Mouse (Mus musculus) forebrain, embryonic 14.5 days (tissue): ENCODE measurements around the gene Usp45. TPM values are rescaled to one million over a fixed set of nuclear protein-coding genes. Genes with fewer than 3 reads are reported as not detected.
"Not testable (repeated sequence)": the region's sequence is repeated elsewhere in the genome, so short reads cannot be mapped to it uniquely, and the experiment has no call there.

ENCODE experiments used
- ATAC-seq: fragments of 200-750 bp; cut with Nextera tagmentation; 2 replicates; pipeline ENCODE4 v1.8.0; 2017; ENCODE audit warnings: mild to moderate bottlenecking, moderate library complexity
- DNase-seq: peaks from one replicate; pipeline ENCODE4 v3.0.0-alpha.2; 2015; ENCODE audit warnings: low spot score
- H3K27ac ChIP-seq: fragments of 300-500 bp; sonication (generic); 2 replicates; pipeline ENCODE4 v1.5.1; 2014; ENCODE audit warnings: low read depth, mild to moderate bottlenecking, control low read depth, low read length, moderate library complexity
- H3K27me3 ChIP-seq: fragments of 300-500 bp; sonication (generic); replicated peaks from 2 replicates; pipeline ENCODE4 v1.6.1; 2014; ENCODE audit warnings: low read length, control low read depth, mixed read lengths; ENCODE audit not compliant: control insufficient read depth, insufficient read depth
- H3K36me3 ChIP-seq: fragments of 300-500 bp; sonication (generic); 2 replicates; pipeline ENCODE4 v1.6.1; 2014; ENCODE audit warnings: low read length, control low read depth; ENCODE audit not compliant: control insufficient read depth, insufficient read depth
- H3K4me1 ChIP-seq: fragments of 300-500 bp; sonication (generic); 2 replicates; pipeline ENCODE4 v1.6.1; 2014; ENCODE audit warnings: antibody characterized with exemption, low read length, control low read depth; ENCODE audit not compliant: control insufficient read depth, insufficient read depth
- H3K4me2 ChIP-seq: fragments of 300-500 bp; sonication (generic); 2 replicates; pipeline ENCODE4 v1.6.1; 2014; ENCODE audit warnings: mild to moderate bottlenecking, control low read depth, low read length
- H3K4me3 ChIP-seq: fragments of 300-500 bp; sonication (generic); 2 replicates; pipeline ENCODE4 v1.5.1; 2014; ENCODE audit warnings: low read depth, low read length, control low read depth
- H3K9ac ChIP-seq: fragments of 300-500 bp; sonication (generic); 2 replicates; pipeline ENCODE4 v1.6.1; 2014; ENCODE audit warnings: mild to moderate bottlenecking, low read length, control low read depth, moderate library complexity
- H3K9me3 ChIP-seq: fragments of 300-500 bp; sonication (generic); replicated peaks from 2 replicates; pipeline ENCODE4 v1.6.1; 2016; ENCODE audit warnings: low read length, control low read depth, mixed read lengths; ENCODE audit not compliant: control insufficient read depth
- WGBS: fragments of 180-500 bp; shearing (Covaris S2); extraction: QIAGEN DNeasy Blood & Tissue Kit; methylation state at CpG from one replicate; pipeline ENCODE4 v1.1.7; 2014; 5-methylcytosine and 5-hydroxymethylcytosine counted together
- polyA plus RNA-seq: library from polyadenylated mRNA; unstranded; fragments of >200 nt; fragmentation: Nextera tagmentation; extraction: Ambion mirVana; gene quantifications from 2 replicates; pipeline ENCODE4 v1.2.1, GENCODE M21; 2014

Usp45 gene
- polyA plus RNA-seq: 8.7 and 10.4 TPM in 2 replicates

- ATAC-seq (peak; percentile 91), DNase-seq (peak; percentile 90)
- Histone ChIP-seq H3K27me3 (no peaks in the 10 kb centered on the region), H3K36me3 (no peaks in the 10 kb centered on the region), H3K4me2 (peak within 1 kb of the TSS; percentile 66), H3K4me1 (peaks cover 3% of the 10 kb centered on the region; the same call in 1 of the 2 replicates), H3K4me3 (peak within 1 kb of the TSS; percentile 60), H3K27ac (no peak within 1 kb of the TSS), H3K9ac (peak within 1 kb of the TSS; percentile 77), H3K9me3 (no peaks in the 10 kb centered on the region)
- 2% methylated on average over 17 of the region's 17 CpGs for WGBS
Observed at GRCm38 (mm10) chr4:21766863-21767304, at the start of gene Usp45, which contains the start of gene Tstd3. Gene Usp45, plus strand, starts transcription at chr4:21767156. Gene Tstd3, minus strand, starts transcription at chr4:21767212.

GRCm38 (mm10) chr4:21722752-21723334 lies 44.1 kb upstream of the Usp45 start:
- peak; percentile 21 for DNase-seq
- WGBS: 35% methylated on average over 7 of the region's 7 CpGs
- Histone ChIP-seq H3K4me3 (no peak overlapping the region), H3K27ac (no peak overlapping the region), H3K9ac (no peak overlapping the region), H3K4me2 (no peak overlapping the region), H3K27me3 (no peaks in the 10 kb centered on the region), H3K4me1 (no peaks in the 10 kb centered on the region), H3K36me3 (no peaks in the 10 kb centered on the region), H3K9me3 (no peaks in the 10 kb centered on the region)
- ATAC-seq: no peak

- Histone ChIP-seq H3K9ac (peak overlapping the region; percentile 93), H3K36me3 (no peaks in the 10 kb centered on the region), H3K4me3 (peak overlapping the region; percentile 88), H3K4me2 (peak overlapping the region; percentile 75), H3K9me3 (no peaks in the 10 kb centered on the region), H3K4me1 (peaks cover 12% of the 10 kb centered on the region), H3K27ac (peak overlapping the region; percentile 80), H3K27me3 (no peaks in the 10 kb centered on the region)
- 2% methylated on average over 22 of the region's 22 CpGs for WGBS
- peak; percentile 56 for ATAC-seq
- peak; percentile 81 for DNase-seq
Observed at GRCm38 (mm10) chr4:21726912-21727614, 39.9 kb upstream of the Usp45 start.

- Histone ChIP-seq H3K4me3 (peak within 1 kb of the TSS; percentile 88), H3K9ac (peak within 1 kb of the TSS; percentile 93), H3K4me2 (peak within 1 kb of the TSS; percentile 75), H3K27ac (peak within 1 kb of the TSS; percentile 80), H3K27me3 (no peaks in the 10 kb centered on the region), H3K4me1 (peaks cover 12% of the 10 kb centered on the region), H3K36me3 (peaks cover under 1% of the 10 kb centered on the region), H3K9me3 (no peaks in the 10 kb centered on the region)
- WGBS: 1% methylated on average over 37 of the region's 37 CpGs
- DNase-seq (peak; percentile 97), ATAC-seq (peak; percentile 98)
Observed at GRCm38 (mm10) chr4:21727615-21728165, 39.3 kb upstream of the Usp45 start, which contains the start of gene Ccnc. Gene Ccnc, plus strand, starts transcription at chr4:21727701.

- Histone ChIP-seq H3K4me3 (no peak overlapping the region), H3K9me3 (no peaks in the 10 kb centered on the region), H3K4me1 (no peaks in the 10 kb centered on the region), H3K27me3 (no peaks in the 10 kb centered on the region), H3K4me2 (no peak overlapping the region), H3K36me3 (peaks cover 39% of the 10 kb centered on the region), H3K27ac (no peak overlapping the region), H3K9ac (no peak overlapping the region)
- WGBS: 94% methylated on average over 4 of the region's 4 CpGs
- no peak for ATAC-seq
- DNase-seq: no peak
Observed at GRCm38 (mm10) chr4:21739169-21739568, 27.8 kb upstream of the Usp45 start.

GRCm38 (mm10) chr4:21744142-21744541 lies 22.8 kb upstream of the Usp45 start:
- not testable (repeated sequence) for H3K4me1 ChIP-seq, H3K27me3 ChIP-seq, H3K9ac ChIP-seq, H3K4me3 ChIP-seq, H3K9me3 ChIP-seq, H3K27ac ChIP-seq, DNase-seq, ATAC-seq, H3K4me2 ChIP-seq
- 94% methylated on average over 8 of the region's 8 CpGs for WGBS
- peaks cover 31% of the 10 kb centered on the region for H3K36me3 ChIP-seq

GRCm38 (mm10) chr4:21745723-21746122 lies 21.2 kb upstream of the Usp45 start:
- DNase-seq (no peak), ATAC-seq (no peak)
- WGBS: 83% methylated on average over 5 of the region's 5 CpGs
- H3K4me1 ChIP-seq: no peaks in the 10 kb centered on the region
- H3K4me3 ChIP-seq: no peak overlapping the region
- no peaks in the 10 kb centered on the region for H3K27me3 ChIP-seq
- H3K36me3 ChIP-seq: peaks cover 31% of the 10 kb centered on the region
- no peak overlapping the region for H3K27ac ChIP-seq
- no peak overlapping the region for H3K9ac ChIP-seq
- no peak overlapping the region for H3K4me2 ChIP-seq
- H3K9me3 ChIP-seq: no peaks in the 10 kb centered on the region

- DNase-seq (no peak), ATAC-seq (no peak)
- H3K36me3 ChIP-seq: peaks cover 17% of the 10 kb centered on the region; the same call in 1 of the 2 replicates
- no peaks in the 10 kb centered on the region for H3K27me3 ChIP-seq
- H3K4me3 ChIP-seq: no peak overlapping the region
- 77% methylated on average over 4 of the region's 4 CpGs for WGBS
- no peak overlapping the region for H3K27ac ChIP-seq
- H3K4me2 ChIP-seq: no peak overlapping the region
- no peak overlapping the region for H3K9ac ChIP-seq
- H3K4me1 ChIP-seq: no peaks in the 10 kb centered on the region
- no peaks in the 10 kb centered on the region for H3K9me3 ChIP-seq
Observed at GRCm38 (mm10) chr4:21755123-21755789, 11.7 kb upstream of the Usp45 start.
